ENCODE assay signal across 8 mouse cellular contexts in genomic region chr4:83323201-83323903, GRCm38 (mm10). TPM values are rescaled to one million over a fixed set of nuclear protein-coding genes. Genes with fewer than 3 reads are reported as not detected.
DNase-seq lines count a peak whose midpoint lies in the region; ATAC-seq lines count a peak whose summit lies in the region.

No protein-coding gene starts in this region.

- peak; percentile 82 for DNase-seq in ES-CJ7 (ENCODE audit: low read depth, low spot score)
- DNase-seq in cerebellum, adult 18-20 months, result peak; percentile 52 to 65
- DNase-seq in heart, postnatal 4 days, result peak; percentile 85
- peak; percentile 51 for DNase-seq in layer of hippocampus, adult 9-11 months
- DNase-seq in lung, postnatal 10 days, result peak; percentile 88
- DNase-seq in ovary, postnatal 14 days (ENCODE audit: low spot score), result peak; percentile 65
- peak; percentile 44 to 59 for DNase-seq in thymus, postnatal 10 days (ENCODE audit: low spot score in 2 of 2)

- ATAC-seq in frontal cortex, adult (ENCODE audit: low TSS enrichment), result peak; percentile 38

RNA-seq across cellular contexts. Expression of gene Ttc39b, which starts 0.7 kb away (rescaled TPM):
- 10 to 100 TPM; 12.8 to 14.5 TPM for total RNA-seq in heart, postnatal 4 days (2021)

Comparison
In these comparisons a context has a peak if more than half of its experiments do, and no peak if none do; other contexts are left out.
1. Peak in every context shown above with its lines: DNase-seq and ATAC-seq.